Mouse (Mus musculus) ES-Bruce4 (cell line): ENCODE results near the gene Peli2. TPM values are rescaled to one million over a fixed set of nuclear protein-coding genes. Genes with fewer than 3 reads are reported as not detected.

Source experiments
- H3K27ac ChIP-seq: 2 replicates; pipeline ENCODE4 v1.5.1; 2012; ENCODE audit warnings: low read length, inconsistent platforms; ENCODE audit not compliant: insufficient read depth
- H3K27me3 ChIP-seq: 2 replicates; pipeline ENCODE4 v1.6.1; 2012; ENCODE audit warnings: mild to moderate bottlenecking, low read length, inconsistent platforms; ENCODE audit not compliant: control insufficient read depth, poor library complexity, insufficient read depth, severe bottlenecking
- H3K36me3 ChIP-seq: 2 replicates; pipeline ENCODE4 v1.6.1; 2012; ENCODE audit warnings: inconsistent platforms, mild to moderate bottlenecking, low read length, moderate library complexity; ENCODE audit not compliant: control insufficient read depth, poor library complexity, insufficient read depth, severe bottlenecking
- H3K4me1 ChIP-seq: one replicate; pipeline ENCODE4 v1.8.1; 2011; ENCODE audit warnings: low read length; ENCODE audit not compliant: control insufficient read depth, insufficient read depth
- H3K4me3 ChIP-seq: 2 replicates; pipeline ENCODE4 v1.5.1; 2011; ENCODE audit warnings: low read depth, mild to moderate bottlenecking, low read length
- H3K9ac ChIP-seq: 2 replicates; pipeline ENCODE4 v1.6.1; 2012; ENCODE audit warnings: low read depth, mild to moderate bottlenecking, inconsistent platforms; ENCODE audit not compliant: poor library complexity, severe bottlenecking
- H3K9me3 ChIP-seq: replicated peaks from 2 replicates; pipeline ENCODE4 v1.6.1; 2012; ENCODE audit warnings: mild to moderate bottlenecking, low read length, inconsistent platforms; ENCODE audit not compliant: control insufficient read depth, poor library complexity, insufficient read depth, severe bottlenecking
- CTCF ChIP-seq: IDR thresholded peaks from one replicate; pipeline ENCODE4 v1.8.1; 2011; ENCODE audit warnings: low read depth, low read length
- EP300 ChIP-seq: IDR thresholded peaks from 2 replicates; pipeline ENCODE4 v1.6.1; 2011; ENCODE audit warnings: low read depth, low read length; ENCODE audit not compliant: insufficient read depth
- POLR2A ChIP-seq: IDR thresholded peaks from one replicate; pipeline ENCODE4 v1.8.1; 2011; ENCODE audit warnings: low read length; ENCODE audit not compliant: insufficient read depth
- polyA plus RNA-seq: library from polyadenylated mRNA; stranded (reverse); fragments of >200 nt; gene quantifications from 2 replicates; pipeline ENCODE4 v1.2.4, GENCODE M21; 2011; ENCODE audit warnings: low read depth; ENCODE audit not compliant: missing spikeins, insufficient read depth, insufficient read length

Peli2 gene
- polyA plus RNA-seq, 1 experiment: 7.4 TPM

- TF ChIP-seq CTCF (no peak), EP300 (no peak), POLR2A (no peak)
- H3K27ac ChIP-seq: no peak overlapping the region
- no peak overlapping the region for H3K9ac ChIP-seq
- H3K27me3 ChIP-seq: no peaks in the 10 kb centered on the region
- H3K4me1 ChIP-seq: no peaks in the 10 kb centered on the region
- no peak overlapping the region for H3K4me3 ChIP-seq
- H3K9me3 ChIP-seq: no peaks in the 10 kb centered on the region
- H3K36me3 ChIP-seq: no peaks in the 10 kb centered on the region
These were observed 86.5 kb downstream of the Peli2 start for GRCm38 (mm10) chr14:48207119-48207518.

GRCm38 (mm10) chr14:48207746-48208640 lies 87.4 kb downstream of the Peli2 start:
- Histone ChIP-seq H3K27ac (no peak overlapping the region), H3K4me1 (no peaks in the 10 kb centered on the region), H3K9me3 (no peaks in the 10 kb centered on the region), H3K36me3 (no peaks in the 10 kb centered on the region), H3K4me3 (no peak overlapping the region), H3K9ac (no peak overlapping the region), H3K27me3 (no peaks in the 10 kb centered on the region)
- TF ChIP-seq CTCF (no peak), EP300 (no peak), POLR2A (no peak)

GRCm38 (mm10) chr14:48209436-48209835 lies 88.8 kb downstream of the Peli2 start:
- no peaks in the 10 kb centered on the region for H3K4me1 ChIP-seq

GRCm38 (mm10) chr14:48210089-48210488 lies 89.5 kb downstream of the Peli2 start:
- H3K4me1 ChIP-seq: no peaks in the 10 kb centered on the region
- TF ChIP-seq CTCF: no peak

More at GRCm38 (mm10) chr14:48209436-48209835, 88.8 kb downstream of the Peli2 start:
- TF ChIP-seq POLR2A: no peak
- no peak for TF ChIP-seq EP300
- TF ChIP-seq CTCF: no peak
- Histone ChIP-seq H3K36me3 (no peaks in the 10 kb centered on the region), H3K27me3 (no peaks in the 10 kb centered on the region), H3K9me3 (no peaks in the 10 kb centered on the region), H3K9ac (no peak overlapping the region), H3K4me3 (no peak overlapping the region), H3K27ac (no peak overlapping the region)

GRCm38 (mm10) chr14:48211526-48211925 lies 90.9 kb downstream of the Peli2 start:
- Histone ChIP-seq H3K27me3 (no peaks in the 10 kb centered on the region), H3K9me3 (no peaks in the 10 kb centered on the region), H3K36me3 (no peaks in the 10 kb centered on the region), H3K4me1 (no peaks in the 10 kb centered on the region), H3K9ac (no peak overlapping the region), H3K4me3 (no peak overlapping the region), H3K27ac (no peak overlapping the region)
- TF ChIP-seq EP300 (no peak), CTCF (no peak), POLR2A (no peak)

More at GRCm38 (mm10) chr14:48210089-48210488, 89.5 kb downstream of the Peli2 start:
- Histone ChIP-seq H3K4me3 (no peak overlapping the region), H3K27ac (no peak overlapping the region), H3K9ac (no peak overlapping the region), H3K27me3 (no peaks in the 10 kb centered on the region), H3K9me3 (no peaks in the 10 kb centered on the region), H3K36me3 (no peaks in the 10 kb centered on the region)

- Histone ChIP-seq H3K27me3 (no peaks in the 10 kb centered on the region), H3K9ac (no peak overlapping the region), H3K4me3 (no peak overlapping the region), H3K27ac (no peak overlapping the region), H3K36me3 (no peaks in the 10 kb centered on the region), H3K4me1 (no peaks in the 10 kb centered on the region), H3K9me3 (no peaks in the 10 kb centered on the region)
- TF ChIP-seq POLR2A (no peak), CTCF (no peak), EP300 (no peak)
These were observed 92.2 kb downstream of the Peli2 start for GRCm38 (mm10) chr14:48212839-48213238.
